Mouse (Mus musculus) heart, embryonic 16.5 days (tissue): ENCODE results near the gene Ces2h. TPM values are rescaled to one million over a fixed set of nuclear protein-coding genes. Genes with fewer than 3 reads are reported as not detected.

Source experiments
- ATAC-seq: fragments of 200-750 bp; cut with Nextera tagmentation; replicated peaks from 2 replicates; pipeline ENCODE4 v1.8.0; 2017; ENCODE audit warnings: moderate number of reproducible peaks; ENCODE audit not compliant: insufficient read depth, low FRiP score; ENCODE audit errors: extremely low read depth
- H3K27ac ChIP-seq: fragments of 300-500 bp; sonication (generic); 2 replicates; pipeline ENCODE4 v1.5.1; 2014; ENCODE audit warnings: mild to moderate bottlenecking, low read length, control low read depth, moderate library complexity
- H3K27me3 ChIP-seq: fragments of 300-500 bp; sonication (generic); 2 replicates; pipeline ENCODE4 v1.6.1; 2014; ENCODE audit warnings: low read length, mixed read lengths; ENCODE audit not compliant: control insufficient read depth, insufficient read depth
- H3K36me3 ChIP-seq: fragments of 300-500 bp; sonication (generic); 2 replicates; pipeline ENCODE4 v1.6.1; 2014; ENCODE audit not compliant: control insufficient read depth, insufficient read depth
- H3K4me1 ChIP-seq: fragments of 300-500 bp; sonication (generic); 2 replicates; pipeline ENCODE4 v1.6.1; 2014; ENCODE audit warnings: low read length, mixed read lengths; ENCODE audit not compliant: control insufficient read depth, insufficient read depth
- H3K4me2 ChIP-seq: fragments of 300-500 bp; sonication (generic); 2 replicates; pipeline ENCODE4 v1.6.1; 2014; ENCODE audit warnings: low read depth, mild to moderate bottlenecking, control low read depth, low read length
- H3K4me3 ChIP-seq: fragments of 300-500 bp; sonication (generic); 2 replicates; pipeline ENCODE4 v1.5.1; 2014; ENCODE audit warnings: mild to moderate bottlenecking, control low read depth, low read length
- H3K9ac ChIP-seq: fragments of 300-500 bp; sonication (generic); 2 replicates; pipeline ENCODE4 v1.6.1; 2014; ENCODE audit warnings: low read length, control low read depth
- H3K9me3 ChIP-seq: fragments of 300-500 bp; sonication (generic); replicated peaks from 2 replicates; pipeline ENCODE4 v1.6.1; 2016; ENCODE audit warnings: low read length; ENCODE audit not compliant: control insufficient read depth
- WGBS: fragments of 180-500 bp; shearing (Covaris S2); extraction: QIAGEN DNeasy Blood & Tissue Kit; methylation state at CpG from one replicate; pipeline ENCODE4 v1.1.7; 2014; 5-methylcytosine and 5-hydroxymethylcytosine counted together
- polyA plus RNA-seq: library from polyadenylated mRNA; unstranded; fragments of >200 nt; fragmentation: Nextera tagmentation; extraction: Ambion mirVana; gene quantifications from 2 replicates; pipeline ENCODE4 v1.2.1, GENCODE M21; 2015

Ces2h gene
- not detected in 2 replicates for polyA plus RNA-seq

- Histone ChIP-seq H3K4me3 (no peak within 1 kb of the TSS), H3K27ac (no peak within 1 kb of the TSS), H3K9me3 (no peaks in the 10 kb centered on the region), H3K4me2 (no peak within 1 kb of the TSS), H3K4me1 (no peaks in the 10 kb centered on the region), H3K9ac (no peak within 1 kb of the TSS), H3K36me3 (no peaks in the 10 kb centered on the region), H3K27me3 (no peaks in the 10 kb centered on the region)
- ATAC-seq, result no peak
- 74% methylated on average over 7 of the region's 7 CpGs for WGBS
Measured at GRCm38 (mm10) chr8:105000586-105000985, at the start of gene Ces2h. Gene Ces2h, plus strand, starts transcription at chr8:105000853.

- Histone ChIP-seq H3K4me2 (no peak within 1 kb of the TSS), H3K4me1 (no peaks in the 10 kb centered on the region), H3K4me3 (no peak within 1 kb of the TSS), H3K36me3 (no peaks in the 10 kb centered on the region), H3K27ac (no peak within 1 kb of the TSS), H3K9me3 (no peaks in the 10 kb centered on the region), H3K27me3 (no peaks in the 10 kb centered on the region), H3K9ac (no peak within 1 kb of the TSS)
- 48% methylated on average over 5 of the region's 5 CpGs for WGBS
- peak; percentile 49 for ATAC-seq
Measured at GRCm38 (mm10) chr8:104961537-104961961, 39.1 kb upstream of the Ces2h start, which contains the start of gene Ces2g. Gene Ces2g, plus strand, starts transcription at chr8:104961718.

GRCm38 (mm10) chr8:104962229-104962901 lies 38.3 kb upstream of the Ces2h start:
- 68% methylated on average over 8 of the region's 8 CpGs for WGBS
- no peaks in the 10 kb centered on the region for H3K36me3 ChIP-seq

GRCm38 (mm10) chr8:104963375-104963894 lies 37.2 kb upstream of the Ces2h start:
- Histone ChIP-seq H3K4me1 (no peaks in the 10 kb centered on the region), H3K9me3 (no peaks in the 10 kb centered on the region), H3K4me2 (no peak overlapping the region), H3K9ac (no peak overlapping the region), H3K36me3 (no peaks in the 10 kb centered on the region), H3K4me3 (no peak overlapping the region), H3K27me3 (no peaks in the 10 kb centered on the region), H3K27ac (no peak overlapping the region)
- 78% methylated on average over 4 of the region's 4 CpGs for WGBS
- ATAC-seq, result no peak

More at GRCm38 (mm10) chr8:104962229-104962901, 38.3 kb upstream of the Ces2h start:
- Histone ChIP-seq H3K4me3 (no peak overlapping the region), H3K27me3 (no peaks in the 10 kb centered on the region), H3K9ac (no peak overlapping the region), H3K27ac (no peak overlapping the region), H3K4me1 (no peaks in the 10 kb centered on the region), H3K9me3 (no peaks in the 10 kb centered on the region), H3K4me2 (no peak overlapping the region)
- no peak for ATAC-seq

GRCm38 (mm10) chr8:104984126-104984525 lies 16.5 kb upstream of the Ces2h start:
- no peak overlapping the region for H3K4me3 ChIP-seq
- WGBS, result 87% methylated on average over 5 of the region's 5 CpGs
- peaks cover 7% of the 10 kb centered on the region for H3K9me3 ChIP-seq
- no peaks in the 10 kb centered on the region for H3K27me3 ChIP-seq
- no peak overlapping the region for H3K27ac ChIP-seq
- no peak for ATAC-seq
- no peak overlapping the region for H3K4me2 ChIP-seq
- no peaks in the 10 kb centered on the region for H3K36me3 ChIP-seq
- H3K4me1 ChIP-seq, result no peaks in the 10 kb centered on the region
- no peak overlapping the region for H3K9ac ChIP-seq

GRCm38 (mm10) chr8:104984942-104985341 lies 15.7 kb upstream of the Ces2h start:
- ATAC-seq, result no peak
- Histone ChIP-seq H3K36me3 (no peaks in the 10 kb centered on the region), H3K27ac (no peak overlapping the region), H3K4me3 (no peak overlapping the region), H3K9ac (no peak overlapping the region), H3K27me3 (no peaks in the 10 kb centered on the region), H3K4me2 (no peak overlapping the region), H3K4me1 (no peaks in the 10 kb centered on the region), H3K9me3 (peaks cover 3% of the 10 kb centered on the region; the same call in 1 of the 2 replicates)
- WGBS, result 84% methylated on average over 2 of the region's 2 CpGs

- H3K9ac ChIP-seq, result no peak overlapping the region
- no peak overlapping the region for H3K27ac ChIP-seq
- no peaks in the 10 kb centered on the region for H3K9me3 ChIP-seq
- no peak for ATAC-seq
- WGBS, result 77% methylated on average over 6 of the region's 6 CpGs
- H3K4me1 ChIP-seq, result no peaks in the 10 kb centered on the region
- no peaks in the 10 kb centered on the region for H3K27me3 ChIP-seq
- no peak overlapping the region for H3K4me2 ChIP-seq
- no peaks in the 10 kb centered on the region for H3K36me3 ChIP-seq
- no peak overlapping the region for H3K4me3 ChIP-seq
Measured at GRCm38 (mm10) chr8:104998191-104998590, 2.5 kb upstream of the Ces2h start.

- Histone ChIP-seq H3K4me3 (no peak overlapping the region), H3K27ac (no peak overlapping the region), H3K9me3 (no peaks in the 10 kb centered on the region), H3K9ac (no peak overlapping the region), H3K36me3 (no peaks in the 10 kb centered on the region), H3K4me2 (no peak overlapping the region), H3K4me1 (no peaks in the 10 kb centered on the region), H3K27me3 (no peaks in the 10 kb centered on the region)
- 75% methylated on average over 6 of the region's 6 CpGs for WGBS
- no peak for ATAC-seq
Measured at GRCm38 (mm10) chr8:104999183-104999582, 1.5 kb upstream of the Ces2h start.

GRCm38 (mm10) chr8:105010000-105010399 lies 9.3 kb downstream of the Ces2h start:
- no peak for ATAC-seq
- no peaks in the 10 kb centered on the region for H3K36me3 ChIP-seq
- 72% methylated on average over 2 of the region's 2 CpGs for WGBS
- no peaks in the 10 kb centered on the region for H3K27me3 ChIP-seq
- no peak overlapping the region for H3K4me2 ChIP-seq
- H3K4me3 ChIP-seq, result no peak overlapping the region
- H3K4me1 ChIP-seq, result no peaks in the 10 kb centered on the region
- H3K27ac ChIP-seq, result no peak overlapping the region
- no peak overlapping the region for H3K9ac ChIP-seq
- peaks cover 4% of the 10 kb centered on the region; the same call in 1 of the 2 replicates for H3K9me3 ChIP-seq
